Mouse (Mus musculus) neural tube, embryonic 12.5 days (tissue): Measurements from ENCODE around the gene Cyp1a2. TPM values are rescaled to one million over a fixed set of nuclear protein-coding genes. Genes with fewer than 3 reads are reported as not detected.
A peak's percentile ranks its signal among the peaks of the same experiment; 100 is the strongest.

Experiments used
- ATAC-seq: fragments of 200-750 bp; cut with Nextera tagmentation; 2 replicates; pipeline ENCODE4 v1.8.0; 2017; ENCODE audit warnings: low read depth, mild to moderate bottlenecking, moderate TSS enrichment, moderate library complexity; ENCODE audit not compliant: low FRiP score
- H3K27ac ChIP-seq: fragments of 300-500 bp; sonication (generic); 2 replicates; pipeline ENCODE4 v1.5.1; 2016
- H3K27me3 ChIP-seq: fragments of 300-500 bp; sonication (generic); replicated peaks from 2 replicates; pipeline ENCODE4 v1.6.1; 2016; ENCODE audit warnings: mild to moderate bottlenecking
- H3K36me3 ChIP-seq: fragments of 300-500 bp; sonication (generic); 2 replicates; pipeline ENCODE4 v1.6.1; 2016; ENCODE audit warnings: mild to moderate bottlenecking
- H3K4me1 ChIP-seq: fragments of 300-500 bp; sonication (generic); 2 replicates; pipeline ENCODE4 v1.6.1; 2016
- H3K4me2 ChIP-seq: fragments of 300-500 bp; sonication (generic); replicated peaks from 2 replicates; pipeline ENCODE4 v1.6.1; 2016; ENCODE audit warnings: mild to moderate bottlenecking
- H3K4me3 ChIP-seq: fragments of 300-500 bp; sonication (generic); 2 replicates; pipeline ENCODE4 v1.5.1; 2016
- H3K9ac ChIP-seq: fragments of 300-500 bp; sonication (generic); 2 replicates; pipeline ENCODE4 v1.6.1; 2016; ENCODE audit warnings: mild to moderate bottlenecking
- H3K9me3 ChIP-seq: fragments of 300-500 bp; sonication (generic); 2 replicates; pipeline ENCODE4 v1.6.1; 2016; ENCODE audit warnings: mild to moderate bottlenecking
- WGBS: fragments of 180-500 bp; shearing (Covaris S2); methylation state at CpG from one replicate; pipeline ENCODE4 v1.1.7; 2016; 5-methylcytosine and 5-hydroxymethylcytosine counted together
- polyA plus RNA-seq: library from polyadenylated mRNA; unstranded; fragments of >200 nt; fragmentation: Nextera tagmentation; extraction: Ambion mirVana; gene quantifications from 2 replicates; pipeline ENCODE4 v1.2.1, GENCODE M21; 2016

Cyp1a2 gene
- polyA plus RNA-seq, 1 experiment from 2014 or later = not detected

- peaks cover 8% of the 10 kb centered on the region; the same call in 1 of the 2 replicates for H3K4me1 ChIP-seq
- no peak for ATAC-seq
Observed at GRCm38 (mm10) chr9:57706496-57706895, 23.0 kb upstream of the Cyp1a2 start.

DNA sequence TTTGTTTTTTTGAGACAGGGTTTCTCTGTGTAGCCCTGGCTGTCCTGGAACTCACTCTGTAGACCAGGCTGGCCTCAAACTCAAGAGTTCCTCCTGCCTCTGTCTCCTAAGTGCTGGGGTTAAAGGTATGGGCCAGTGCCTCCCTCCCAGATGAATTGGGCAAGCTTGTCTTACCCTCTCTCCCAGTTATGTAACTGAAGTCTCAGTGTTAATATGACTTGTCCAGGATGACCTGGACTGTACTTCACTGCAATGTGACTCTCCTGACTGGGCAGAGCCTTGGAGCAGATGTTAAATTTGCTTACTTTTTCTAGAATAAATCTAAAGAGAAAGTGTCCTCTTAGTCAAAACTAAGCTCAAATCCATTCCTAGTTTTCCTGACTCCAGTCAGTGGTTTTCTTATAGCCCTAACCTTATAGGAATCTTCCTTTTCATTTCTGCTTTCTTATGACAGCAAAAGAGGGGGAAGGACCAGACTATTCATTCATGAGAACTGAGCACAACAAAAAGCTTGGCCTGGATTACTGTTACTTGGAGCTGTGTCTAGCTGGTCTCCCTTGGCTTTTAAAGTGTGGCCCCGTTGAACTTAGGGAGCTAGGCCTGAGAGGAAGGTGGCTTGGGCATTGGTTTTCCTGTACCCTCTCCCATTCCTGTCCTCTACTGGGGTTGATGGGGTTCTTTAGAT is 15.1 kb upstream of the Cyp1a2 start:
- H3K4me3 ChIP-seq = no peak overlapping the region
- peaks cover 36% of the 10 kb centered on the region for H3K27me3 ChIP-seq
- no peak overlapping the region for H3K4me2 ChIP-seq
- H3K9me3 ChIP-seq = no peaks in the 10 kb centered on the region
- H3K4me1 ChIP-seq = peaks cover 13% of the 10 kb centered on the region
- ATAC-seq = no peak
- no peaks in the 10 kb centered on the region for H3K36me3 ChIP-seq
- 78% methylated on average over 1 of the region's 1 CpGs for WGBS
- H3K27ac ChIP-seq = no peak overlapping the region
- H3K9ac ChIP-seq = no peak overlapping the region

More at GRCm38 (mm10) chr9:57706496-57706895, 23.0 kb upstream of the Cyp1a2 start:
- Histone ChIP-seq H3K36me3 (no peaks in the 10 kb centered on the region), H3K4me2 (no peak overlapping the region), H3K9me3 (peaks cover 6% of the 10 kb centered on the region; the same call in 1 of the 2 replicates), H3K27me3 (no peaks in the 10 kb centered on the region), H3K9ac (no peak overlapping the region), H3K4me3 (no peak overlapping the region), H3K27ac (no peak overlapping the region)
- 91% methylated on average over 3 of the region's 3 CpGs for WGBS

- no peak overlapping the region for H3K4me3 ChIP-seq
- WGBS = 12% methylated on average over 4 of the region's 4 CpGs
- no peak for ATAC-seq
- H3K4me2 ChIP-seq = peak overlapping the region; percentile 68; the same call in 1 of the 2 replicates
- no peaks in the 10 kb centered on the region for H3K36me3 ChIP-seq
- peaks cover 36% of the 10 kb centered on the region for H3K27me3 ChIP-seq
- peaks cover 13% of the 10 kb centered on the region for H3K4me1 ChIP-seq
- H3K9ac ChIP-seq = no peak overlapping the region
- H3K27ac ChIP-seq = no peak overlapping the region
- H3K9me3 ChIP-seq = no peaks in the 10 kb centered on the region
Observed at GRCm38 (mm10) chr9:57697380-57697779, 13.9 kb upstream of the Cyp1a2 start.

DNA sequence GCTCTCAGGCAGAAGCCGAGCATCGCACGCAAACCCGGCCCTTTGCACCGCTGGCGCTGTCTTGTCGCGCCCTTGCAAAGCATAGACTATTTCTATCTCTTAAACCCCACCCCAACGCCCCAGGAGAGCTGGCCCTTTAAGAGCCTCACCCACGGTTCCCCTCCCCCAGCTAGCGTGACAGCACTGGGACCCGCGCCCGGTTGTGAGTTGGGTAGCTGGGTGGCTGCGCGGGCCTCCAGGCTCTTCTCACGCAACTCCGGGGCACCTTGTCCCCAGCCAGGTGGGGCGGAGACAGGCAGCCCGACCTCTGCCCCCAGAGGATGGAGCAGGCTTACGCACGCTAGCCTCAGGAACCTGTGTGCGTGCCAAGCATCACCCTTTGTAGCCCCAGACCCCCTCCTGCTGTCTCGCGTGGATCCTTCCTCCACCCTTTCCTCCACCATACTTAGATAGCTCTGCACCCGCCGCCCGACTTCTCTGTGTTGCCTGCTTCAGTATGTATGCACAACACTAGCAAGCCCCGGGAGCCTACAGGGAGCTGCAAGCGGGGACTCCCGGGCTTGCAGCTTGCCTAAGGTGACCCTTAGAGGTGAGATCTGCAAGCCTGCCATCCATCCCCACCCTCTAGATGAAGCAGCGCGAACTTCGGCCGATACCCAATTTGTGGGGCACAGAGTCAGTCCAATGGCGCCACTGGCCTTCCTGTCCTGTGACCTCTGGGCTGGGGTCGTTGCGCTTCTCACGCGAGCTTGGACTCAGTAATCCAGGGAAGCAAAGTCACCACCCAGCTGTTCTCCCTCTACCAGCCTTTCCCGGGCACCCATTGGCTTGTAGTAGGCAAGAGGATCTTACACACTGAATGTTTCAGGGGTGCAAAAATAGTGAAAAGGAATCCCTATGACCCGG is 13.1 kb upstream of the Cyp1a2 start:
- peak overlapping the region; percentile 68 for H3K4me2 ChIP-seq
- 1% methylated on average over 42 of the region's 42 CpGs for WGBS

DNA sequence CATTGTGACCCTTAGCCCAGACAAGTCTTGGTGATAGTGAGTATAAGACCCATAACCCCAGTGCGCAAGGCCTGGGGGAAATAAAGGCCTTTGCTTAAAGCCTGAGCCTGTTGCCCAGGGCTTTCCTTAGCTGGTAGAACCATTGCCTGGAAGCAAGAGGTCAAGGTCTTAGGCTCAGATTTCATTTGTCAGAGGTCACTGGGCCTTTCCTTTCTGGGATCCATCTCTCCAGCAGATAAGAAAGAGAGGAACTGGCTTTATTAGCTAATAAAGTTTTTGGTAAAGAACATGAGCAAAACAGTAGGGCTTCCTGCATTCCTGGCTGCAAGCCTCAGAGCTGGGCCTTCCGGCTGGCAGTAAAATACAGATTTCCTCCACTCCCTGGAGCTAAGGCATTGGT is 10.6 kb upstream of the Cyp1a2 start:
- Histone ChIP-seq H3K4me2 (no peak overlapping the region), H3K4me1 (peaks cover 13% of the 10 kb centered on the region), H3K9ac (no peak overlapping the region), H3K9me3 (no peaks in the 10 kb centered on the region), H3K27ac (no peak overlapping the region), H3K36me3 (no peaks in the 10 kb centered on the region), H3K4me3 (no peak overlapping the region), H3K27me3 (peaks cover 36% of the 10 kb centered on the region)
- 89% methylated on average over 2 of the region's 2 CpGs for WGBS
- no peak for ATAC-seq

More for the DNA sequence above, 13.1 kb upstream of the Cyp1a2 start:
- peak overlapping the region; percentile 58 for H3K9ac ChIP-seq
- H3K4me1 ChIP-seq = peaks cover 13% of the 10 kb centered on the region
- 0 out of 2 replicates have a peak, but pooled peaks have one; percentile 13 for ATAC-seq
- no peak overlapping the region for H3K27ac ChIP-seq
- H3K27me3 ChIP-seq = peaks cover 36% of the 10 kb centered on the region
- H3K4me3 ChIP-seq = peak overlapping the region; percentile 39
- no peaks in the 10 kb centered on the region for H3K36me3 ChIP-seq
- H3K9me3 ChIP-seq = no peaks in the 10 kb centered on the region

DNA sequence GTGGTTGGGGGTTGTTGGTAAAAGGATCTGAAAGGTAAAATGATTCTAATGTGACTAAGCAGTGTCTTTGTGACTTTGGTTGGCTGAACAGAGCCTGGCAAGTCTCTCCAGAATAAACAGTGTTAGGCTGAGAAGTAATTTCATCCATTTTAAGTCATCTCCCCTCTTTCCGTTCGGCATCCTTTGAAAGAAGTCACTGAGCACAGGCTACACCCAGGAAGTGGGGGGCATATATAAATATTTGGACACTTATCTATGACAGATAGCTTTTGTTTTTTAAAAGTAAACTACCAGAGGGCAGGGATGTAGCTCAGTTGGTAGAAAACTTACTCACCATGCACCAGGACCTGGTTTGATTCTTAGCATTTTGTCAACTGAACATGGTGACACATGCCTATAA is 5.1 kb upstream of the Cyp1a2 start:
- 88% methylated on average over 2 of the region's 2 CpGs for WGBS
- Histone ChIP-seq H3K27ac (no peak overlapping the region), H3K36me3 (no peaks in the 10 kb centered on the region), H3K4me2 (no peak overlapping the region), H3K27me3 (no peaks in the 10 kb centered on the region), H3K9ac (no peak overlapping the region), H3K4me1 (no peaks in the 10 kb centered on the region), H3K9me3 (no peaks in the 10 kb centered on the region), H3K4me3 (no peak overlapping the region)
- no peak for ATAC-seq

DNA sequence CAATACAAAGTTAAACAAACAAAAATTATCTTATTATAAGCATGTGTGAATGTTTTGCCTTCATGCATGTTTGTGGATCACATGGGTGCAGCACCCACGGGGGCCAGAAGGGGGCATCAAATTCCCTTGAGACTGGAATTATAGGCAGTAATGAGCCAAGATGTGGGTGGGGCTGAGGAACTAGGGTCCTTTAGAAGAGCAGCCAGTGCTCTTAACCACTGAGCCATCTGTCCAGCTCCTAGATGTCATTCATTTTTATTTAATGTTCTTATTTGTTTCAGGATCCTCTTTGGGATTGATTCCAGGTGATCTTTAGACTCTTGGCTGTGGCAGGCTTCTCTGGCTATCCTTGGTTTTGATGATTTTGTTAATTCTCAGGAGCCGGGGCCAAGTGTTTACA is 4.7 kb upstream of the Cyp1a2 start:
- no peaks in the 10 kb centered on the region for H3K9me3 ChIP-seq
- H3K9ac ChIP-seq = no peak overlapping the region
- WGBS = 51% methylated on average over 2 of the region's 2 CpGs
- ATAC-seq = no peak
- H3K36me3 ChIP-seq = no peaks in the 10 kb centered on the region
- H3K27me3 ChIP-seq = no peaks in the 10 kb centered on the region
- H3K4me1 ChIP-seq = no peaks in the 10 kb centered on the region
- H3K4me3 ChIP-seq = no peak overlapping the region
- H3K4me2 ChIP-seq = no peak overlapping the region
- H3K27ac ChIP-seq = no peak overlapping the region

DNA sequence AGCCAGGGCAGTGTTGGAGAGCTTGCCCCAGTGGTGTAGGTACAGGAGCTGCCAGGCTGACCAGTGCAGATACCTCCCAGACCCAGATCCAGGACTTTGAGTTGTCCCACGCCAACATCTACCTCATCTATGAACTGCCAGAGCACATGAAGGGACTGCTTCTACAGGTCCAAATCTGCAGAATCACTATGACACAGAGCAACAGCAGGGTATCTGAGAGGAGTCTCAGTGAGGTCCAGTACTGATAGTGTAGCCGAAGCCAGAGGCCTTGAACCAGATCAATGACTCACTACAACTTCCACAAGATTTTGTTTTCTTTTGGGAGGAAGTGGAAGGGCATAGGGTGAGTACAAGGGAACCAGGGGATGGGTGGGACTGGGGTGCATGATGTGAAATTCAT is 4.2 kb upstream of the Cyp1a2 start, which contains the start of gene Cyp1a1:
Cyp1a1 (plus strand) TSS at position 178 of the 400 bp plus-strand sequence.
- Histone ChIP-seq H3K9me3 (no peaks in the 10 kb centered on the region), H3K27ac (no peak within 1 kb of the TSS), H3K27me3 (no peaks in the 10 kb centered on the region), H3K36me3 (no peaks in the 10 kb centered on the region), H3K4me1 (no peaks in the 10 kb centered on the region), H3K4me3 (no peak within 1 kb of the TSS), H3K9ac (no peak within 1 kb of the TSS), H3K4me2 (no peak within 1 kb of the TSS)
- ATAC-seq = no peak
- 90% methylated on average over 2 of the region's 2 CpGs for WGBS

DNA sequence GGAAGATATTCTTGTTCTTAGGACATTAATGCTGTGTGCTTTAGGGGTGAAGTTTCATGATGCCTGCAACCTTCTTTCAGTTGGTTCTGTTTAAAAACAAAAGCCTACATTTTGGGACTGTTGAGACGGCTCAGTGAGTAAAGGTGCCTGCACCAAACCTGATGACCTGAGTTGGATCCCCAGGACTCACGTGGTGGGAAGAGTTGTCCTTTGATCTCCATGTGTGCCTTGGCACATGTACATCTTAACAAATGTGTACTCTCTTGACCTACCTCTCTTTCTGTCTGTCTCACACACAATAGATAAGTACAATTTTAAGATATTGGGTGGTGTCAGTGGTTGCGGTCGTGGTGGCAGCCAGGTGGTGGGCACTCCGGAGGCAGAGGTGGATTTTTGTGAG is 2.5 kb upstream of the Cyp1a2 start:
- H3K9me3 ChIP-seq = no peaks in the 10 kb centered on the region
- H3K27ac ChIP-seq = no peak overlapping the region
- H3K4me3 ChIP-seq = no peak overlapping the region
- H3K9ac ChIP-seq = no peak overlapping the region
- H3K4me1 ChIP-seq = no peaks in the 10 kb centered on the region
- no peak for ATAC-seq
- 92% methylated on average over 5 of the region's 5 CpGs for WGBS
- no peaks in the 10 kb centered on the region for H3K36me3 ChIP-seq
- H3K4me2 ChIP-seq = no peak overlapping the region
- no peaks in the 10 kb centered on the region for H3K27me3 ChIP-seq

DNA sequence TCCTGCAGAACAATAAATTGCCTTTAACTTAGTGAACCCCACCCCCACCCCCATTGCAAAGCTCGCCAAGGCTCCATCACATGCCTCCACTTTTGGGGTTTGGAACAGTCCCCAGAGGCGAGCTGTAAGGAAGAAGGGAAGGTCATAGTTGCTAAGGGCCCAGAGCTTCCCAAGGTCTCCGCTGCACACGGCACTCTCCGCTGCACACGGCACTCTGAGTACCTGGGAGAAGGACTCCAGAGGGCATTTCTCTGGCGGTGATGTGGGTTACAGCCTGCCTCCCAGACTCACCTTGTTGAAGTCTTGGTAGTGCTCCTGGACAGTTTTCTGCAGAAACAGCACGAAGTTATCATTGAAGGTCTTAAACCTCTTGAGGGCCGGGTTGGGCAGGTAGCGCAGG is 2.1 kb downstream of the Cyp1a2 start:
- H3K4me3 ChIP-seq = no peak overlapping the region
- H3K9me3 ChIP-seq = no peaks in the 10 kb centered on the region
- H3K27ac ChIP-seq = no peak overlapping the region
- H3K4me2 ChIP-seq = no peak overlapping the region
- ATAC-seq = no peak
- H3K4me1 ChIP-seq = no peaks in the 10 kb centered on the region
- 83% methylated on average over 10 of the region's 10 CpGs for WGBS
- no peaks in the 10 kb centered on the region for H3K27me3 ChIP-seq
- no peaks in the 10 kb centered on the region for H3K36me3 ChIP-seq
- no peak overlapping the region for H3K9ac ChIP-seq

DNA sequence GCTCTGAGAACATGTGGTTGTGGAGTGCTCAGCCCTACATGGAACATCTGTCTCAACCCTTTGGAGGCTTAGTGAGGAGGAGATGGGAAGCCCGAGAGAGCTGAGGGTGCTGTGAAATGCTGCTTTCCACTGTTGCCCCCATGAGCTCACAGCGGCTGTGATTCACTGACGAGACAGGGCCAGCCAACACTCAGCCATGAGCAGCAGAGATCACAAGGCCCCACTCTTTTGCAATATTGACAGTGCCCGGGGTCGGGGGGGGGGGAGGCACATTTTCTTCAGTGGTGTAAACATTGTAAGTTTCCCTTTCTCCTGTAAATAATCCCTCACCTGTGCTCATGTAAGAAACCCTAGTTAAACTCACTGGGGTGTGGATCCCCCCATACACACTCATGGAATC is 12.0 kb downstream of the Cyp1a2 start:
- Histone ChIP-seq H3K27ac (no peak overlapping the region), H3K36me3 (no peaks in the 10 kb centered on the region), H3K4me2 (no peak overlapping the region), H3K4me3 (no peak overlapping the region), H3K9ac (no peak overlapping the region), H3K4me1 (no peaks in the 10 kb centered on the region), H3K9me3 (no peaks in the 10 kb centered on the region), H3K27me3 (no peaks in the 10 kb centered on the region)
- 86% methylated on average over 5 of the region's 5 CpGs for WGBS
- ATAC-seq = no peak

- H3K27me3 ChIP-seq = no peaks in the 10 kb centered on the region
- H3K4me2 ChIP-seq = no peak overlapping the region
- H3K27ac ChIP-seq = no peak overlapping the region
- no peaks in the 10 kb centered on the region for H3K9me3 ChIP-seq
- no peaks in the 10 kb centered on the region for H3K4me1 ChIP-seq
- ATAC-seq = no peak
- no peaks in the 10 kb centered on the region for H3K36me3 ChIP-seq
- 90% methylated on average over 4 of the region's 4 CpGs for WGBS
- H3K4me3 ChIP-seq = no peak overlapping the region
- no peak overlapping the region for H3K9ac ChIP-seq
Observed at GRCm38 (mm10) chr9:57671037-57671436, 12.5 kb downstream of the Cyp1a2 start.
